Mouse (Mus musculus): ENCODE data around the gene Naalad2. TPM values are rescaled to one million over a fixed set of nuclear protein-coding genes. Genes with fewer than 3 reads are reported as not detected.
"Not testable (repeated sequence)": the region's sequence is repeated elsewhere in the genome, so short reads cannot be mapped to it uniquely, and the experiment has no call there.

Naalad2 gene
- total RNA-seq (2021): 10 to 100 TPM; 10.7 to 13.3 TPM

GRCm38 (mm10) chr9:18402895-18403294 lies at the start of gene Naalad2:
Gene Naalad2, minus strand, starts transcription at chr9:18402995.
- not testable (repeated sequence) for DNase-seq

DNA sequence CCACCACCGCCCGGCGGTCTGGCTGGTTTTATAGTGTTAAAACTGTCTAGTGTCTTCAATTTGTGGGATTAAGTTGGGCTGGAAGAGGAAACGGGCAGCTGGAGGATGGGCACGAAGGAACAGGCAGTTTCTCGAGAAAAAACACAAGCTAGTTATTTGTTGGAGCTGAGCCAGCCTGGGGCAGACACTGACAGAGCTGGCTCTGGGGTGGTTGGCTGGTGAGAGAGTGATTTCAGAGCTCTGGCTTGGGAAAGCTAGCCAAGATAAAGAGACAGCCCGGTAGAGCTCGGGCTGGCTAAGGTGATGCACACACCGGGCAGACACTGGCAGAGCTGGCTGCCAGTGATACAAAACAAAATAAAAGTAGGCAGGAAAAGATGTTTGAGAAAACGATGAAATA lies 28.9 kb upstream of the Naalad2 start:
- DNase-seq: peak; percentile 14

DNA sequence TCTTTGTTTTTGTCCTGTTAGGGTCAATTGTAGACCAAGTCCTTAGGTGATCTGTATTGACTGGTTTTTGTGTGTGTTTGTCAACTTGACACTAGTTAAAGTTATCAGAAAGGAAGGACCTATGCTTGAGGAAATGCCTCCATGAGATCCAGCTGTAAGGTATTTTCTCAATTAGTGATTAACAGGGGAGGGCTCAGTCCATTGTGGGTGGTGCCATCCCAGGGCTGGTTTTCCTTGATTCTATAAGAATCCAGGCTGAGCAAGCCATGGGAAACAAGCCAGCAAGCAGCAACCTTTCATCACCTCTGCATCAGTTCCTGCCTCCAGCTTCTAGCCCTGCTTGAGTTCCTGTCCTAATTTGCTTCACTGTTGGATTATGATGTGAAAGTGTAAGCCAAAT lies 27.6 kb upstream of the Naalad2 start, which contains the start of gene Mbd3l2:
Mbd3l2 (plus strand) TSS at position 301 of the 400 bp plus-strand sequence.
- DNase-seq: no peak

GRCm38 (mm10) chr9:18412371-18412770 lies 9.6 kb upstream of the Naalad2 start:
- DNase-seq: not testable (repeated sequence)

- DNase-seq: no peak
Measured at GRCm38 (mm10) chr9:18404118-18404517, 1.3 kb upstream of the Naalad2 start, which contains the start of gene Ubtfl1. Gene Ubtfl1, plus strand, starts transcription at chr9:18404418.

- no peak for DNase-seq
Measured at GRCm38 (mm10) chr9:18399629-18400028, 3.2 kb downstream of the Naalad2 start.

GRCm38 (mm10) chr9:18385782-18386181 lies 17.0 kb downstream of the Naalad2 start:
- peak; percentile 31 for DNase-seq

DNA sequence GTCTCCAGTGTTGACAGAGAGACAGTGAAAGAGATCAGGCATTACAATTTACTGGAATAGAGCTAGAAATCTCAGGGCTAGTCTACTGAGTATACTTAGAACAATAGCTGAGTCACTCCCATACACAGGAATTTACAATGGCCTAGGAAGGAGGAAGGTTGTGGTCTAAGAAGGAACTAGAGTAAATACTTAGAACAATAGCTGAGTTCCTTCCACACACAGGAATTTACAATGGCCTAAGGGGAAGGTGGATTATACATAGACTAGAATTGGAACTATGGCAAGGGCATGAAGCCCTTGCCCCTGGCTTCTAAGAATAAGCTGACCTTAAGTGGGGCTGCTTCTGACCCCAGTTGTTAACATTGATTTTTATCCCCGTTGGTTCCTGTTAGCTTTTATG lies 29.8 kb downstream of the Naalad2 start:
- not testable (repeated sequence) for DNase-seq

- DNase-seq: no peak
Measured at GRCm38 (mm10) chr9:18319990-18320389, 82.8 kb downstream of the Naalad2 start.

- DNase-seq: no peak
Measured at GRCm38 (mm10) chr9:18298301-18298700, 104.5 kb downstream of the Naalad2 start.

- DNase-seq: no peak
Measured at GRCm38 (mm10) chr9:18293026-18293781, 109.6 kb downstream of the Naalad2 start.

DNA sequence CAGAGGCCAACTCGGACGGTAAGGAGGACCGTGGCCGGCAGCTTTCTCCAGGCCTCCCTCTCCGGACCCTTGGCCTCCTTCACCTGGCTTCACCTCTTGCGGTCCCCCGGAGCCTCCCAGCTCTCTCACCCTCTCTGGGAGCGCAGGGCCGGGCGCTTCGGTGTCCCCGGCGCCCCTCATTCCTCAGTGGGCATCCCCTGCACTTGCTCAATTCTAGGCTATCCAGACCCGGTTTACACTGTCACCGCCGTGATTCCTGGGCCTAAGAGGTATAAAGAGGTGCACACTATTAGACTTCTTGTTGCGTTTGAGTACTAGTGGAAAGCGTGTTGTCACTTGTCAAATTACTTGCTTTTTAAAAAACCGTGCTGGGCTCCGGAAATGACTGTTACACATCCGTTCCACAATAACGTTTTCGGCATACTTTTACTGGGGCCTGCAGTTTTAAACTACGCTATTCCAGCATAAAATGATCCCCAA lies 110.3 kb downstream of the Naalad2 start:
- no peak for DNase-seq

DNA sequence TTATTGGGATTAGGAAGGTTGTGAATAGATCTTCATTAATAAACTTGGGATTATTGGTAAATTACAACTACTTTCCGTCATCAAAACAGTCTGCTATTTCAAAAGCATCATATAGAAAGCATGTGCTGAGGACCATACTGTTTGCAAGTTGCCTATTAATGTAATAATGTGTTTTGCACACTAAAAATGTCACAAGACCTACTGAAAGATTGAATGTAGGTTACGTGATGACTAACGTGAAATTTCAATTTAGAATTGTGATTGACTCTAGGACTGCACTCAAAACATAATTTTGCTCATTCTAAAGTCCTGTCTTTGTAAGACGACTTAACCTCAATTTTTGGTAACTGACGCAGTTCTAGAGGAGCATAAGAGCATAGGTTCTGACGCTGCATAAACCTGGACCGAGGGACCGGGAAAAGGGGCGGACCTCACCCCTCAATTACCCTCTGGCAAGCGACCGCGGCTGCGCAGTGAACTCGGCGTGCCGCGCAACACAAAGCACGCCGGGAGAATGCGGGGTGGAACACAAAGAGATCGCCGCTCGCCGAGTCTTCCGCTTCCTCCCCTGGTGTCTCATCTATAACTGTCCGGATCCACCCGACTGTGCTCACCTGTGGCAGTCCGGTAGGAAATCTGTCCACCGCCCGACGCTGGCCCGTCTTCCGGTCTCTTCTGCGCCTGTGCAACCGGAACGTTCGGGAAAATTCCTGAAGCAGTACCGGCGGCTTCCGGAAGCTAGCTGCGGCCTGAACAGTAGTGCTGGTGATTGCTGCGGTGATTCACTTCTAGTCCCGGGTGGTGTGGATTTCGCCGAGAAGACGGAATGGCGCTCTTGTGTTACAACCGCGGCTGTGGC lies 111.0 kb downstream of the Naalad2 start, which contains the start of gene Chordc1:
Chordc1 (plus strand) TSS at position 555 of the 859 bp plus-strand sequence.
- peak; percentile 96 for DNase-seq

DNA sequence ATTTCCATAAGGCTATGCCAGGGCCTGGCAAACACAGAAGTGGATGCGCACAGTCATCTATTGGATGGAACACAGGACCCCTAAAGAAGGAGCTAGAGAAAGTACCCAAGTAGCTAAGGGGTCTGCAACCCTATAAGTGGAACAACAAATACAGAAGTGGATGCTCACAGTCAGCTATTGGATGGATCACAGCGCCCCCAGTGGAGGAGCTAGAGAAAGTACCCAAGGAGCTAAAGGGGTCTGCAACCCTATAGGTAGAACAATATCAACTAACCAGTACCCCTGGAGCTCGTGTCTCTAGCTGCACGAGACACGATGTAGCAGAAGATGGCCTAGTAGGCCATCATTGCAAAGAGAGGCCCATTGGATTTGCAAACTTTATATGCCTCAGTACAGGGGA lies 124.1 kb downstream of the Naalad2 start:
- not testable (repeated sequence) for DNase-seq

DNA sequence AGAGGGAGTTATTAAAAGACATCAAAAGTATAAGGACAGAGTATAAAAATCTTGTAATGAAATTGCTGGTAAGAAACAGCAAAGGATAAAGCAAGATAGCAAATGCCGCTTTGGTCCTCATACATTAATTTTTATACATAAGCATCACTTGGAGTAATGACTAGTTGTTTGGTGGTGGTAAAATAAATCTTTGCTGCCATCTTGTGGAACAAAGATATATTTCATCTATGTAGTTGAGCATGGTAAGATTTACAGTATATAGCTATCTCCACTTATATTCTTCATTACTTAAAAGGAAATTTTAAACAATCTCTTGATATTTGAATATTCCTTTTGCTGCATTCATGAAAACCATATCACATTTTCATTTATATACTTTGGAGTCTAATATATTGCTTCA lies 125.3 kb downstream of the Naalad2 start:
- DNase-seq: no peak

DNA sequence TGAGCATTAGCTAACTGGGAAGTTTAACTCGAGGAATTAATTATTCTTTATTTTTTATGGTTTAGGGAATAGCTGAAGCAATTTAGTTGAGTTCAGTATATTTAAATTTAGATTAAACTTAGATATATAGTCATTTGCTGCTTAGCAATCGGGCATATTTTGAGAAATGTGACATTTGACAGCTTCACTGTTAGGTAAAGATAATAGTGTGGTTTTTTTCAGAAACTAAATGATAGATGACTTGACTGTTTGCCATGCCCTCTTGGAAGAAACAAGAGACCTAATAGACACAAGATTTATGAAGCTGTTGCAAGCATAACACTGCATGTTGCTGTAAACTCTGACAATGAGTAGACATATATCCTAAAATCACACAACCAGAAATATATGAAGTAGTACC lies 126.0 kb downstream of the Naalad2 start:
- no peak for DNase-seq

- no peak for DNase-seq
Measured at GRCm38 (mm10) chr9:18275901-18276300, 126.9 kb downstream of the Naalad2 start.

Other genes starting within 250 kb of the Naalad2 start
- gene Chordc1, start 110.9 kb downstream of the Naalad2 start, total RNA-seq (2021): 10 to 100 TPM; 32.4 to 34.6 TPM
- not detected for gene Ubtfl1, start 1.4 kb upstream of the Naalad2 start, total RNA-seq (2021)
- gene Mbd3l2, start 27.7 kb upstream of the Naalad2 start, total RNA-seq (2021): not detected
- gene Zfp558, start 75.3 kb upstream of the Naalad2 start, total RNA-seq (2021): 1 to 10 TPM; 2.5 to 3.6 TPM
- not detected for gene Mbd3l1, start 75.4 kb upstream of the Naalad2 start, total RNA-seq (2021)

Data from heart, postnatal 4 days (tissue).